Mouse (Mus musculus) erythroblast, embryonic 14.5 days (primary cell): ENCODE measurements around the gene Ctsm. TPM values are rescaled to one million over a fixed set of nuclear protein-coding genes. Genes with fewer than 3 reads are reported as not detected.
"Not testable (repeated sequence)": the region's sequence is repeated elsewhere in the genome, so short reads cannot be mapped to it uniquely, and the experiment has no call there.

Experiments
- H3K27me3 ChIP-seq: 2 replicates; pipeline ENCODE4 v1.6.1; 2012; ENCODE audit warnings: inconsistent platforms; ENCODE audit not compliant: control insufficient read depth
- H3K36me3 ChIP-seq: 2 replicates; pipeline ENCODE4 v1.6.1; 2012; ENCODE audit warnings: mild to moderate bottlenecking, inconsistent platforms; ENCODE audit not compliant: control insufficient read depth
- H3K4me1 ChIP-seq: 2 replicates; pipeline ENCODE4 v1.6.1; 2012; ENCODE audit warnings: inconsistent platforms; ENCODE audit not compliant: control insufficient read depth
- H3K4me3 ChIP-seq: replicated peaks from 2 replicates; pipeline ENCODE3; 2012; ENCODE audit warnings: moderate library complexity, mild to moderate bottlenecking, inconsistent platforms
- H3K9me3 ChIP-seq: 2 replicates; pipeline ENCODE4 v1.6.1; 2012; ENCODE audit warnings: low read length, inconsistent platforms, mixed read lengths; ENCODE audit not compliant: control insufficient read depth
- GATA1 ChIP-seq: IDR thresholded peaks from 2 replicates; pipeline ENCODE4 v1.6.1; 2012; ENCODE audit warnings: low read length, inconsistent platforms, mixed read lengths
- TAL1 ChIP-seq: IDR thresholded peaks from 3 replicates; pipeline ENCODE4 v1.6.1; 2012; ENCODE audit warnings: low read length, inconsistent platforms, mixed read lengths
- polyA plus RNA-seq: library from polyadenylated mRNA; stranded (reverse); fragments of >175 nt; gene quantifications from 2 replicates; pipeline ENCODE4 v1.2.3, GENCODE M21; 2012

Ctsm gene
- not detected in 2 replicates for polyA plus RNA-seq

DNA sequence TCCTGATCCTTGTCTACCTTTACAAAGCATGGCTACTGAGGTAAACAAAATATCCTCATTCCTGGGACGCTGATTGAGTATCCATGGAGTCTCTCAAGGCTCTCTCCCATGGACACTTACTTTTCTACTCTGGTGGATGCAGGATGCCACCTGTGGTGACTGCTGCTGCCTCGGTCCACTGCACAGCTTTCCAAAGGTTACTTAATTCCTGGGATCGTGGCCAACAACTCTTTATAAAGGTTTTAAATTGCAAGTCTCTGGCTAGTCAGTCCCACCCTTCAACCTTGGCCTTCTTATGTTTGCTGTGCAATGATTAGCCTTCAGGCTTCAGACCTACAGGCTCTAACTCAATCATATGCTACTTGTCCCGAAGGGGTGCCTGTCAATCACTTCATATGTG lies at the start of gene Ctsm:
TSS of gene Ctsm (minus strand) at position 209 of the 400 bp plus-strand sequence.
- TF ChIP-seq TAL1: no peak
- no peak for TF ChIP-seq GATA1
- Histone ChIP-seq H3K36me3 (no peaks in the 10 kb centered on the region), H3K4me1 (no peaks in the 10 kb centered on the region), H3K27me3 (no peaks in the 10 kb centered on the region), H3K4me3 (no peak within 1 kb of the TSS), H3K9me3 (no peaks in the 10 kb centered on the region; the same call in 1 of the 2 replicates)

DNA sequence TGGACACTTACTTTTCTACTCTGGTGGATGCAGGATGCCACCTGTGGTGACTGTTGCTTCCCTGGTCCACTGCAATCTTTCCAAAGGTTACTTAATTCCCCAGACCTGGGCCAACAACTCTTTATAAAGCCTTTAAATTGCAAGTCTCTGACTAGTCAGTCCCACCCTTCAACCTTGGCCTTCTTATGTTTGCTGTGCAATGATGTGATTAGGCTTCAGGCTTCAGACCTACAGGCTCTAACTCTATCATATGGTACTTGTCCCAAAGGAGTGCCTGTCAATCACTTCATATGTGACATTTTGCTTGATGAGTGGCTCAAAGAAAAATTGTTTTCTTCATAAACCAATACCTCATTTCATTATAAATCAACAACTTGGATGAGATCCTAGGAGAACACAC lies 28.4 kb upstream of the Ctsm start, which contains the start of gene Cts3:
TSS of gene Cts3 (minus strand) at position 101 of the 400 bp plus-strand sequence.
- Histone ChIP-seq H3K4me3 (no peak within 1 kb of the TSS), H3K4me1 (no peaks in the 10 kb centered on the region), H3K9me3 (peaks cover 7% of the 10 kb centered on the region; the same call in 1 of the 2 replicates), H3K36me3 (no peaks in the 10 kb centered on the region), H3K27me3 (no peaks in the 10 kb centered on the region)
- TF ChIP-seq GATA1 (no peak), TAL1 (no peak)

DNA sequence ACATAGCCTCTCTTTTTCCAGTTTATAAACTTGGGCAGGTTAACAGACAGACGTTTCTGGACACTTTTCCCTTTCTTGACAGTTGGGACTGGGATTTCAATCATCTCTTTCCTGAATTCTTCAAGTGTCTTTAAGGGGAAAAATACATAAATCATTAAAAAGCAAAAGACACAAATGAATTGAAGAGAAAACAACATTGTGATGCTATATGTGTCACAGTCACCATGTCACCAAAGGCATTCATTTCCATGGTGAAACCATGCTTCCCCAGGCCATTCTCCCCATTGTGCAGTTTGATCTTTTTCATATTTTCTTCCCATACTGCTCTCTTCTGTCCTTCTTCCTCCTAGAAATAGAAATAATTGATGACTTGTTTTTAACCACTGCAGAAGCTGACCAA lies 26.4 kb upstream of the Ctsm start, which contains the start of gene Gm49352:
TSS of gene Gm49352 (minus strand) at position 101 of the 400 bp plus-strand sequence.
- H3K36me3 ChIP-seq, H3K9me3 ChIP-seq, H3K27me3 ChIP-seq, H3K4me3 ChIP-seq, H3K4me1 ChIP-seq: not testable (repeated sequence)

Other genes starting within 250 kb of the Ctsm start
- gene Cts7, start 183.6 kb downstream of the Ctsm start, polyA plus RNA-seq: not detected in 2 replicates
- not detected in 2 replicates for gene Gm49352, start 26.3 kb upstream of the Ctsm start, polyA plus RNA-seq
- not detected in 2 replicates for gene Cts3, start 28.3 kb upstream of the Ctsm start, polyA plus RNA-seq